Mouse (Mus musculus) liver, embryonic 14.5 days (tissue): ENCODE data around the gene Spin1.

Source experiments
- CTCF ChIP-seq: IDR thresholded peaks from 2 replicates; pipeline ENCODE4 v1.5.1; 2016; ENCODE audit warnings: antibody characterized with exemption, low read depth, control low read depth
- EP300 ChIP-seq: IDR thresholded peaks from 2 replicates; pipeline ENCODE4 v1.6.1; 2016; ENCODE audit warnings: antibody characterized with exemption, low read depth

DNA sequence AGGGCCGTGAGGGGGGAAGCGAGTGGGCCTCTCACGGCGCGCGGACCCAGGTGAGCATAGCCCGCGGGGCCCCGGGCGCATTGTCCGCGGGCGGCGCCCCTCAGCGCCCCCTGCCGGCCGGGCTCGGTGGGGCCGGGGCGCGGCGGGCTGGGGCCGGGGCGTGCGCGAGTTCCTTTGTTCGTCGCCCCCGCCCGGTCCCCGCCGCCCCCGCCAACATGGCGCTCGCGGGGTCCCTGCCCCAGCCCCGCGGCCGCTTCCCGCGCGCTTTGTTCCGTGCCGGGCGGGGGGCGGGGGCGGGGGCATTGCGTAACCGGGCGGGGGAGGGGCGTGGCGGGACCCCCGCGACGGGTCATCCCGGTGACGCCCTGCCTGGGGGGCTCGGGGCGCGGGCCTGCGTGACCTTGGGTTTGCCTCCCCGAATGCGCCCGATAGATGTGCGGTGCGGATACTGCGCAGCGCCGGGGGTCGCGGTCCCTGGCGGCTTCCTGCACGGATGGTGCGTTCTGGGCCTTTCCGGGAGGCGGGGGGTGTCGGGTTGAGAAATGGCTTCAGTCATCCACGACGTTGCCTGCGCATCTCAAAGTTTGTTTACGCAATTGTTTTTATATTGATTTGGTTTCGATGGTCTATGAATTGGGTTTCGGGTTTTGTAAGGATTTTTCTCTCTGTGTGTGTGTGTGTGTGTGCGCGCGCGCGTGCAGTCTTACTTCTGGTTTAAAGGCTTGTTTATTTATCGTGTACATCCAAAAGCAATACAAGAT lies 516 bp downstream of the Spin1 start:
- TF ChIP-seq CTCF (peak; percentile 14; the same call in 1 of the 2 replicates), EP300 (no peak)
